Mouse (Mus musculus): ENCODE measurements around the gene Cdkal1. TPM values are rescaled to one million over a fixed set of nuclear protein-coding genes. Genes with fewer than 3 reads are reported as not detected.

The Cdkal1 gene
- polyA plus RNA-seq, 1 experiment: 5.6 TPM

- no peaks in the 10 kb centered on the region for H3K79me2 ChIP-seq (ENCODE audit: control insufficient read depth, insufficient read depth)
- H3K4me2 ChIP-seq (ENCODE audit: low read depth): no peak overlapping the region
- no peak overlapping the region for H3K4me3 ChIP-seq
- no peak overlapping the region for H3ac ChIP-seq (ENCODE audit: control insufficient read depth, insufficient read length)
- H3K27me3 ChIP-seq (ENCODE audit: control insufficient read depth, insufficient read depth, insufficient read length): no peaks in the 10 kb centered on the region
- TF ChIP-seq REST (IDR thresholded peaks at IDR 0.05; ENCODE audit: insufficient read depth, insufficient read length) (no peak), USF1 (IDR thresholded peaks at IDR 0.05; ENCODE audit: low read depth) (no peak), MAX (IDR thresholded peaks at IDR 0.05; ENCODE audit: low read depth) (no peak), TCF12 (IDR thresholded peaks at IDR 0.05; ENCODE audit: insufficient read depth, poor library complexity, severe bottlenecking) (no peak), POLR2AphosphoS2 (IDR thresholded peaks at IDR 0.05; ENCODE audit: insufficient read length, low read depth) (no peak), POLR2A (IDR thresholded peaks at IDR 0.05; ENCODE audit: insufficient read length, low read depth) (no peak), CEBPB (IDR thresholded peaks at IDR 0.05; ENCODE audit: insufficient read depth, poor library complexity, severe bottlenecking) (no peak), MYOG (IDR thresholded peaks at IDR 0.05; ENCODE audit: control insufficient read depth in 1 of 3, insufficient read depth in 1 of 3, insufficient read length in 2 of 3, low read depth in 2 of 3) (no peak), SRF (IDR thresholded peaks at IDR 0.05; ENCODE audit: control insufficient read depth, insufficient read length, low read depth) (no peak), TCF3 (IDR thresholded peaks at IDR 0.05; ENCODE audit: insufficient read length, low read depth) (no peak), E2F4 (IDR thresholded peaks at IDR 0.05; ENCODE audit: insufficient read depth) (no peak), MYOD1 (IDR thresholded peaks at IDR 0.05; ENCODE audit: control insufficient read depth in 1 of 3, insufficient read length in 2 of 3, low read depth in 2 of 3) (no peak)
- H3K36me3 ChIP-seq (ENCODE audit: control insufficient read depth, insufficient read depth): peaks cover 4% of the 10 kb centered on the region
These were observed 20.3 kb downstream of the Cdkal1 start for GRCm38 (mm10) chr13:29835170-29835569.

- Histone ChIP-seq H3K4me3 (no peak overlapping the region), H3ac (ENCODE audit: control insufficient read depth, insufficient read length) (no peak overlapping the region), H3K36me3 (ENCODE audit: control insufficient read depth, insufficient read depth) (peaks cover 4% of the 10 kb centered on the region), H3K79me2 (ENCODE audit: control insufficient read depth, insufficient read depth) (no peaks in the 10 kb centered on the region), H3K27me3 (ENCODE audit: control insufficient read depth, insufficient read depth, insufficient read length) (no peaks in the 10 kb centered on the region), H3K4me2 (ENCODE audit: low read depth) (no peak overlapping the region)
- TF ChIP-seq POLR2AphosphoS2 (IDR thresholded peaks at IDR 0.05; ENCODE audit: insufficient read length, low read depth) (no peak), TCF3 (IDR thresholded peaks at IDR 0.05; ENCODE audit: insufficient read length, low read depth) (no peak)
These were observed 21.7 kb downstream of the Cdkal1 start for GRCm38 (mm10) chr13:29833751-29834150.

GRCm38 (mm10) chr13:29831126-29831525, 24.3 kb downstream of the Cdkal1 start:
- Histone ChIP-seq H3ac (ENCODE audit: control insufficient read depth, insufficient read length) (no peak overlapping the region), H3K4me2 (ENCODE audit: low read depth) (peak overlapping the region; percentile 41), H3K36me3 (ENCODE audit: control insufficient read depth, insufficient read depth) (no peaks in the 10 kb centered on the region), H3K27me3 (ENCODE audit: control insufficient read depth, insufficient read depth, insufficient read length) (no peaks in the 10 kb centered on the region), H3K4me3 (no peak overlapping the region), H3K79me2 (ENCODE audit: control insufficient read depth, insufficient read depth) (no peaks in the 10 kb centered on the region)
- TF ChIP-seq REST (IDR thresholded peaks at IDR 0.05; ENCODE audit: insufficient read depth, insufficient read length) (no peak), USF1 (IDR thresholded peaks at IDR 0.05; ENCODE audit: low read depth) (peak; percentile 44)

GRCm38 (mm10) chr13:29828032-29828431, 27.4 kb downstream of the Cdkal1 start:
- Histone ChIP-seq H3K4me3 (no peak overlapping the region), H3K4me2 (ENCODE audit: low read depth) (no peak overlapping the region), H3K27me3 (ENCODE audit: control insufficient read depth, insufficient read depth, insufficient read length) (no peaks in the 10 kb centered on the region), H3ac (ENCODE audit: control insufficient read depth, insufficient read length) (no peak overlapping the region), H3K36me3 (ENCODE audit: control insufficient read depth, insufficient read depth) (no peaks in the 10 kb centered on the region), H3K79me2 (ENCODE audit: control insufficient read depth, insufficient read depth) (no peaks in the 10 kb centered on the region)
- no peak for TF ChIP-seq TCF12 (IDR thresholded peaks at IDR 0.05; ENCODE audit: insufficient read depth, poor library complexity, severe bottlenecking)

- Histone ChIP-seq H3K36me3 (ENCODE audit: control insufficient read depth, insufficient read depth) (no peaks in the 10 kb centered on the region), H3K4me2 (ENCODE audit: low read depth) (no peak overlapping the region), H3K79me2 (ENCODE audit: control insufficient read depth, insufficient read depth) (no peaks in the 10 kb centered on the region), H3K4me3 (no peak overlapping the region), H3K27me3 (ENCODE audit: control insufficient read depth, insufficient read depth, insufficient read length) (no peaks in the 10 kb centered on the region), H3ac (ENCODE audit: control insufficient read depth, insufficient read length) (no peak overlapping the region)
- no peak for TF ChIP-seq USF1 (IDR thresholded peaks at IDR 0.05; ENCODE audit: low read depth)
- TF ChIP-seq POLR2A (IDR thresholded peaks at IDR 0.05; ENCODE audit: insufficient read length, low read depth): no peak
- TF ChIP-seq CEBPB (IDR thresholded peaks at IDR 0.05; ENCODE audit: insufficient read depth, poor library complexity, severe bottlenecking): no peak
- TF ChIP-seq MAX (IDR thresholded peaks at IDR 0.05; ENCODE audit: low read depth): no peak
These were observed 29.0 kb downstream of the Cdkal1 start for GRCm38 (mm10) chr13:29826469-29826868.

GRCm38 (mm10) chr13:29826041-29826440, 29.4 kb downstream of the Cdkal1 start:
- no peaks in the 10 kb centered on the region for H3K79me2 ChIP-seq (ENCODE audit: control insufficient read depth, insufficient read depth)
- H3K4me3 ChIP-seq: no peak overlapping the region
- no peaks in the 10 kb centered on the region for H3K27me3 ChIP-seq (ENCODE audit: control insufficient read depth, insufficient read depth, insufficient read length)
- no peak overlapping the region for H3K4me2 ChIP-seq (ENCODE audit: low read depth)
- TF ChIP-seq MAX (IDR thresholded peaks at IDR 0.05; ENCODE audit: low read depth) (no peak), MYOD1 (IDR thresholded peaks at IDR 0.05; ENCODE audit: control insufficient read depth in 1 of 3, insufficient read length in 2 of 3, low read depth in 2 of 3) (no peak), TCF3 (IDR thresholded peaks at IDR 0.05; ENCODE audit: insufficient read length, low read depth) (no peak), MYOG (IDR thresholded peaks at IDR 0.05; ENCODE audit: control insufficient read depth in 1 of 3, insufficient read depth in 1 of 3, insufficient read length in 2 of 3, low read depth in 2 of 3) (no peak), POLR2AphosphoS2 (IDR thresholded peaks at IDR 0.05; ENCODE audit: insufficient read length, low read depth) (no peak), TCF12 (IDR thresholded peaks at IDR 0.05; ENCODE audit: insufficient read depth, poor library complexity, severe bottlenecking) (no peak), POLR2A (IDR thresholded peaks at IDR 0.05; ENCODE audit: insufficient read length, low read depth) (no peak), USF1 (IDR thresholded peaks at IDR 0.05; ENCODE audit: low read depth) (no peak), SRF (IDR thresholded peaks at IDR 0.05; ENCODE audit: control insufficient read depth, insufficient read length, low read depth) (no peak), E2F4 (IDR thresholded peaks at IDR 0.05; ENCODE audit: insufficient read depth) (no peak), CEBPB (IDR thresholded peaks at IDR 0.05; ENCODE audit: insufficient read depth, poor library complexity, severe bottlenecking) (no peak), REST (IDR thresholded peaks at IDR 0.05; ENCODE audit: insufficient read depth, insufficient read length) (no peak)
- H3ac ChIP-seq (ENCODE audit: control insufficient read depth, insufficient read length): no peak overlapping the region
- H3K36me3 ChIP-seq (ENCODE audit: control insufficient read depth, insufficient read depth): no peaks in the 10 kb centered on the region

Data from myocyte (in vitro differentiated cells).